Mouse (Mus musculus) lung, postnatal 0 days (tissue): ENCODE results near the gene Dmrt3. TPM values are rescaled to one million over a fixed set of nuclear protein-coding genes. Genes with fewer than 3 reads are reported as not detected.

Experiments used
- ATAC-seq: fragments of 200-750 bp; cut with Nextera tagmentation; 2 replicates; pipeline ENCODE4 v1.8.0; 2017; ENCODE audit warnings: moderate library complexity
- DNase-seq: peaks from one replicate; pipeline ENCODE4 v3.0.0-alpha.2; 2016; ENCODE audit warnings: low spot score
- H3K27ac ChIP-seq: fragments of 300-500 bp; sonication (generic); 2 replicates; pipeline ENCODE4 v1.5.1; 2014; ENCODE audit warnings: antibody characterized with exemption, mild to moderate bottlenecking, low read length, mixed read lengths
- H3K27me3 ChIP-seq: fragments of 300-500 bp; sonication (generic); replicated peaks from 2 replicates; pipeline ENCODE4 v1.6.1; 2014; ENCODE audit warnings: low read length, mixed read lengths; ENCODE audit not compliant: insufficient read depth
- H3K36me3 ChIP-seq: fragments of 300-500 bp; sonication (generic); 2 replicates; pipeline ENCODE4 v1.6.1; 2014; ENCODE audit warnings: low read length, mixed read lengths; ENCODE audit not compliant: insufficient read depth
- H3K4me1 ChIP-seq: fragments of 300-500 bp; sonication (generic); 2 replicates; pipeline ENCODE4 v1.6.1; 2014; ENCODE audit warnings: antibody characterized with exemption, low read depth, low read length, mixed read lengths; ENCODE audit not compliant: insufficient read depth
- H3K4me2 ChIP-seq: fragments of 300-500 bp; sonication (generic); replicated peaks from 2 replicates; pipeline ENCODE4 v1.6.1; 2014; ENCODE audit warnings: low read depth, mild to moderate bottlenecking, low read length, moderate library complexity, mixed read lengths
- H3K4me3 ChIP-seq: fragments of 300-500 bp; sonication (generic); 2 replicates; pipeline ENCODE4 v1.5.1; 2014; ENCODE audit warnings: low read depth, low read length
- H3K9ac ChIP-seq: fragments of 300-500 bp; sonication (generic); replicated peaks from 2 replicates; pipeline ENCODE4 v1.6.1; 2014; ENCODE audit warnings: low read depth, mild to moderate bottlenecking
- H3K9me3 ChIP-seq: fragments of 300-500 bp; sonication (generic); 2 replicates; pipeline ENCODE4 v1.6.1; 2016; ENCODE audit warnings: low read length, mixed read lengths
- CTCF ChIP-seq: IDR thresholded peaks from 2 replicates; pipeline ENCODE4 v1.5.1; 2016; ENCODE audit warnings: antibody characterized with exemption, mild to moderate bottlenecking
- EP300 ChIP-seq: IDR thresholded peaks from 2 replicates; pipeline ENCODE4 v1.6.1; 2016; ENCODE audit warnings: antibody characterized with exemption, mild to moderate bottlenecking, control low read depth
- WGBS: fragments of 180-500 bp; shearing (Covaris S2); extraction: QIAGEN DNeasy Blood & Tissue Kit; methylation state at CpG from one replicate; pipeline ENCODE4 v1.1.7; 2014; 5-methylcytosine and 5-hydroxymethylcytosine counted together
- polyA plus RNA-seq: library from polyadenylated mRNA; unstranded; fragments of >200 nt; fragmentation: Nextera tagmentation; extraction: Ambion mirVana; gene quantifications from 2 replicates; pipeline ENCODE4 v1.2.1, GENCODE M21; 2015

Gene Dmrt3
- polyA plus RNA-seq, 1 experiment from 2014 or later: 0.07 TPM

DNA sequence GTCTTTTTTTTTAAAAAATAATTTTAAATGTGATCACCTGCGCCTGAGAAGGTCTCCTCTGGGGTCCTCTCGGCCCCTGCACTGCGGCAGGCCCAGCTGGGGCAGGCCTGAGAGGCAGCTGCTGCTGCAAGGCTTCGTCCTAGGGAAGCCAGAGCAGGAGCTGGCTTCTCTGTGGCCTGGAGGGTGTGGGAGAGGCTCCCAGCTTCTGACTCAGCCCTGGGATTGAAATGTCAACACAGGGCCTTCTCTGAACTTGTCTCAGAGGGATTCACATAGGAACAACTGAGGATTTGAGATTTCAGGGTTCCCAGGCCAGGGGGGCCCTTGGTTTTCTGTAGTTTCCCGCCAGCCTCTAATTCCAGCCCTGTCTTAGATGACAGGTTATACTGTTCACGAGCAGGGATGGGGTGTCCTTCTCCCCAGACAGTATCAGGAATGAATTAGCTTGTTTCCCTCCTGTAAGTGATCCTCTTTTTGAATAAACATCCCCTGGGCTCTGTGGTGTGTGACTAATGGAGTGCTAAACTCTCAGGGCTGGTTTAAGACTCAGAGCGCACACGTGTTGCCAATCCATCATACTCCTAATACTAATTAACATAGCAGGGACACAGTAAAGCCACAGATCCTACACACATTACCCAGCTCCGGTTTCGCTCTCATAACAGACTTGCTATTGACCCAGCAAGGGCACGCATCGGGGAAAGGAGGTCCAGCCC lies 44.1 kb downstream of the Dmrt3 start:
- Histone ChIP-seq H3K4me1 (no peaks in the 10 kb centered on the region), H3K9me3 (no peaks in the 10 kb centered on the region), H3K9ac (no peak overlapping the region), H3K27ac (no peak overlapping the region), H3K4me3 (no peak overlapping the region), H3K4me2 (no peak overlapping the region), H3K27me3 (no peaks in the 10 kb centered on the region), H3K36me3 (no peaks in the 10 kb centered on the region)
- ATAC-seq (no peak), DNase-seq (no peak)
- TF ChIP-seq EP300: no peak
- WGBS: 39% methylated on average over 12 of the region's 12 CpGs

DNA sequence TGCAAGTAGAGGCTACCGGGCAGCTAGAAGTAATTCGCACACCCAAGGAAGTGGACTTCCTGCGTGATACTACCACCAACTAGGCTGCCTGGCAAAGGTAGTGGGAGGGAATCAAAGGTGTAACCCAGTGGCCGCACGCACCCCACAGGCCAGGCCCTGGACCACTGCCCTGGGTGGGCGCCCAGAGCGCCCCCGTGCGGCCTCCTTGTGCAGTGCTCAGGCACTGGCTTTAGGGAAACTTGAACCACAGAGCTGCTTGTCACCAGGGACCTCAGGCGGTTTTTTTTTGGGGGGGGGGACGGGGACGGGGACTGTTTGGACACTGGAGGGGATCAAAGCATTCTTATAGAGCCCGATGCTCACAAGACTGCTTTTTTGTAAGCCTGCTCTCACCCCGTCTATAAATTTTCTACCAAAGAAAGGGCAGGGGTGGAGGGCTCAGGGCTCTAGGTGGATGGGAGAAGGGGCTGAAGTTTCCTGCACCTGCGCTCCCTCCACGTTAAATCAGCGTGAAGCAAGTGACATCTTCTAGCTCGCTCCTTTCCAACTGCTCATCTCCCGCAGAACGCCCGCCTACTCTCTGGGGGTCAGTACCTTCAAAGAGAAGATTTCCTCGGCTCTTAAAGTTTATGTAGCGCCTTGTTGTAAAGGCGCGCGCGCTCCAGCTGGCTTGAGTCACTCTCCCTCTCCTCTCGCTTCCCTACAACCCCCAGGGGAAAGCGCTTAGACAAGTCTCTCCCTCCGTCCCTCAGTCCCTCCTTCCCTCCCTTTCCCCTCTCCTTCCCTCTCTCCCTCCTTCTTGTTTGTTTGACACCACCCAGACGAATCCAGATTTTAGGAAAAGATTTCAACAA lies 55.6 kb downstream of the Dmrt3 start:
- TF ChIP-seq EP300: no peak
- no peak for TF ChIP-seq CTCF
- no peaks in the 10 kb centered on the region for H3K9me3 ChIP-seq
- no peaks in the 10 kb centered on the region for H3K4me1 ChIP-seq
- 5% methylated on average over 31 of the region's 31 CpGs for WGBS
- no peak overlapping the region for H3K9ac ChIP-seq
- no peak overlapping the region for H3K27ac ChIP-seq
- no peak for ATAC-seq
- no peak overlapping the region for H3K4me3 ChIP-seq
- peaks cover 52% of the 10 kb centered on the region for H3K27me3 ChIP-seq
- DNase-seq: no peak
- H3K4me2 ChIP-seq: no peak overlapping the region
- no peaks in the 10 kb centered on the region for H3K36me3 ChIP-seq

DNA sequence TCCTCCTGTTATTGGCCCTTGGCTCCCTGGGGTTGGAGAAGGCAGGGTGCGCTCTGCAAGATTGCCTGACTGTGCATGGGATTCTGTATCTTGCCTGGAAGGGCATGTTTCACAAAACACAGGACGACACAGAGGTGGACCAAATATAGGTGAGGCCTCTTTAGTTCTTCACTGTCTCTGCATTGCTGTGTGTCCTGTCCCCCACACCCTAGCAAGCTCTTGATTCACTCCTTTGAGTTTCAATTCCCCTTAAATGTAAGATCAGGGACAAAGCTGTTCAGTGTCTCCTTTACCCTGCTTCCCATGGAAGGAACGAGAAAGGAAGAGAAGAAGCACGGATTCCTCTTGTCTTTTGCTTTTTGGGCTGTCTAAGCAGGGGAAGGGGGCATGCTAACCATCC lies 57.7 kb downstream of the Dmrt3 start:
- Histone ChIP-seq H3K4me1 (no peaks in the 10 kb centered on the region; the same call in 1 of the 2 replicates), H3K9me3 (no peaks in the 10 kb centered on the region), H3K27me3 (peaks cover 72% of the 10 kb centered on the region), H3K36me3 (no peaks in the 10 kb centered on the region), H3K4me2 (no peak overlapping the region), H3K9ac (no peak overlapping the region), H3K27ac (no peak overlapping the region), H3K4me3 (no peak overlapping the region)
- DNase-seq (no peak), ATAC-seq (no peak)
- TF ChIP-seq EP300 (no peak), CTCF (no peak)
- 16% methylated on average over 4 of the region's 4 CpGs for WGBS

DNA sequence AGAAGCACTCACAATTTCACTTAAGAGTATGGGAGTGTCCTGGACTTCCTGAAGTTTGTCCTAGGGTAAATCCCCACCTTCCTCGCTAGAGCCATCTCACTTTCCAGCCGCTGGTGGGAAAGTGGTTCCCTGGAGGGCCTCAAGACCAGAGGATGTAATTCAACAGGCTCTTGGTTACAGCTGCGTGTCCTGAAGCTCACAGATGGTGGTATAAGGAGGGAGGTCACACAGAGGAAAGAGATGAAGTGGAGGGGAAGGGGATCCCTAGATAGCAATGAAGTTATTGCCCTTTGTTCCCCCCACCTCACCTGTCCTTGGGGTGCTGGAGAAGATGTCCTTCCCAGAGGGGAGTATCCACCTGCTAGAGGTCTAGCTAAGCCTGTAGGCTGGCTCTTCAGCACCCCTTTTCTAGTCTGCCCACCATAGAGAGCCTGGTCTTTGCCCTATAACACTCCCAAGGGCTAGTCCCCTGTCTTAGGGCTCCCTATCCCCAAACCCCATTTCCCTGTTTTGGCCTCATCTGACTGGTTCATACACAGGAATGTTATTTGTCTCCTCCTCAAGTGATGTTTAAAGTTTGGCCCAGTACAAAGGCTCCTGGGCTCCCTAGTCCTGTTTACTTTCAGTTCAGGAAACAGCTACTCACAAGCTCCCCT lies 59.6 kb downstream of the Dmrt3 start:
- no peak overlapping the region for H3K4me3 ChIP-seq
- H3K36me3 ChIP-seq: no peaks in the 10 kb centered on the region
- no peak overlapping the region for H3K9ac ChIP-seq
- no peak for TF ChIP-seq CTCF
- TF ChIP-seq EP300: no peak
- no peaks in the 10 kb centered on the region; the same call in 1 of the 2 replicates for H3K4me1 ChIP-seq
- H3K9me3 ChIP-seq: no peaks in the 10 kb centered on the region
- no peak overlapping the region for H3K27ac ChIP-seq
- ATAC-seq: no peak
- H3K4me2 ChIP-seq: no peak overlapping the region
- H3K27me3 ChIP-seq: peaks cover 91% of the 10 kb centered on the region
- DNase-seq: no peak
- 2% methylated on average over 3 of the region's 3 CpGs for WGBS

DNA sequence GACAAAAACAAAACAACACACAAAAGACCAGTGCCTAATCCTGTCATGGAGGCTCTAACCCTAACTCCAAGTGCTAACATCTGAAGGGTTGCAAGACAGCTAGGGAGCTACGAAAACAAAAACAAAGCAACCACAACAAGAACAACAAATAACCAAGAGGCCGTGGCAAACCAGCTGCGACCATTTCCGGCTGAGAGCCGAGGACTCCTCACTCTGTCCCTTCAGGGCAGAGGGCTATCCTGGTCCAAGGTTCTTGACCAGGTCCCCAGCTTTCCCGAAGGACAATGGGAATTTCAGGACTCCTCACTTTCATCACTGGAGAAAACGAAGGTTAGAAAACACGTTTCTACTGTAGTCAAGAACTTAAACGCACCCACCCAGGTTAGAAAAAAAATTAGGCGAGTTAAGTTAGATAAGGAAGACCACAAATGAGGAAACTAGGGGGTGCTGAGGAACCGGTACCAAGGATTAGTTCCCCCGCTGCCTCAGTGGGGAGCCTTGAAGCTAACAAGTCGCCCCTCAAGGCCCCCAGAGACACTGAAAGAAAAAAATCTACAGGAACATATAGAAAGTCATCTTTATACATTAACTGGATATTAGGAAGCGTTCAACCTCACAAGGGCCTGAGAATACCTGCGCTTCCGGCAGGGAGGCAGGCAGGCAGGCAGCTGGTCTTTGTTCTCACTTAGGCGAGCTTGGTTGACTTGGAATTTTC lies 60.6 kb downstream of the Dmrt3 start:
- no peaks in the 10 kb centered on the region; the same call in 1 of the 2 replicates for H3K4me1 ChIP-seq
- ATAC-seq (no peak), DNase-seq (no peak)
- WGBS: 4% methylated on average over 17 of the region's 17 CpGs
- H3K4me3 ChIP-seq: no peak overlapping the region
- H3K27me3 ChIP-seq: peaks cover 96% of the 10 kb centered on the region
- H3K9ac ChIP-seq: no peak overlapping the region
- H3K36me3 ChIP-seq: no peaks in the 10 kb centered on the region
- TF ChIP-seq CTCF: no peak
- no peak for TF ChIP-seq EP300
- H3K27ac ChIP-seq: no peak overlapping the region
- H3K9me3 ChIP-seq: no peaks in the 10 kb centered on the region
- H3K4me2 ChIP-seq: no peak overlapping the region
